Mouse (Mus musculus): ENCODE results near the gene Nfkbid.

- TF ChIP-seq EP300 (IDR thresholded peaks at IDR 0.05; ENCODE audit: low read depth): no peak
- TF ChIP-seq CTCF (IDR thresholded peaks at IDR 0.05; ENCODE audit: low read depth): no peak
Measured at GRCm38 (mm10) chr7:30474999-30475398, 53.5 kb downstream of the Nfkbid start.

All from heart, postnatal 0 days (tissue).